Mouse (Mus musculus): ENCODE results near the gene Usp10. TPM values are rescaled to one million over a fixed set of nuclear protein-coding genes. Genes with fewer than 3 reads are reported as not detected.

Usp10 gene
- polyA plus RNA-seq, 1 experiment from 2014 or later = 130 TPM

- Histone ChIP-seq H3K36me3 (ENCODE audit: control insufficient read depth, insufficient read depth, low read length) (no peaks in the 10 kb centered on the region), H3K27me3 (ENCODE audit: control insufficient read depth, insufficient read depth, low read length) (no peaks in the 10 kb centered on the region), H3K9ac (ENCODE audit: low read depth, low read length) (no peak overlapping the region), H3K4me2 (replicated peaks; ENCODE audit: low read depth, low read length) (no peak overlapping the region), H3K9me3 (ENCODE audit: control insufficient read depth, low read length) (no peaks in the 10 kb centered on the region), H3K4me1 (replicated peaks; ENCODE audit: control insufficient read depth, insufficient read depth, low read length) (no peaks in the 10 kb centered on the region), H3K27ac (ENCODE audit: low read depth, low read length) (no peak overlapping the region), H3K4me3 (ENCODE audit: low read depth, low read length) (no peak overlapping the region)
- 69% methylated on average over 9 of the region's 9 CpGs for WGBS
- DNase-seq (ENCODE audit: low spot score) = no peak
- no peak for ATAC-seq (ENCODE audit: low FRiP score)
Observed at GRCm38 (mm10) chr8:120002348-120002747, 92.2 kb downstream of the Usp10 start.

GRCm38 (mm10) chr8:120004154-120004702, 94.1 kb downstream of the Usp10 start:
- Histone ChIP-seq H3K36me3 (ENCODE audit: control insufficient read depth, insufficient read depth, low read length) (no peaks in the 10 kb centered on the region), H3K4me1 (replicated peaks; ENCODE audit: control insufficient read depth, insufficient read depth, low read length) (no peaks in the 10 kb centered on the region), H3K4me2 (replicated peaks; ENCODE audit: low read depth, low read length) (no peak overlapping the region), H3K4me3 (ENCODE audit: low read depth, low read length) (no peak overlapping the region), H3K27ac (ENCODE audit: low read depth, low read length) (no peak overlapping the region), H3K9me3 (ENCODE audit: control insufficient read depth, low read length) (no peaks in the 10 kb centered on the region), H3K9ac (ENCODE audit: low read depth, low read length) (no peak overlapping the region), H3K27me3 (ENCODE audit: control insufficient read depth, insufficient read depth, low read length) (no peaks in the 10 kb centered on the region)
- DNase-seq (ENCODE audit: low spot score) = peak; percentile 40
- WGBS = 47% methylated on average over 13 of the region's 14 CpGs
- peak; percentile 33; the same call in 1 of the 2 replicates for ATAC-seq (ENCODE audit: low FRiP score)

- no peak for ATAC-seq (ENCODE audit: low FRiP score)
- Histone ChIP-seq H3K27ac (ENCODE audit: low read depth, low read length) (no peak overlapping the region), H3K4me2 (replicated peaks; ENCODE audit: low read depth, low read length) (no peak overlapping the region)
Observed at GRCm38 (mm10) chr8:120004705-120005381, 94.7 kb downstream of the Usp10 start.

GRCm38 (mm10) chr8:120006645-120007160, 96.5 kb downstream of the Usp10 start:
- Histone ChIP-seq H3K9me3 (ENCODE audit: control insufficient read depth, low read length) (no peaks in the 10 kb centered on the region), H3K4me3 (ENCODE audit: low read depth, low read length) (no peak overlapping the region), H3K27ac (ENCODE audit: low read depth, low read length) (no peak overlapping the region), H3K27me3 (ENCODE audit: control insufficient read depth, insufficient read depth, low read length) (no peaks in the 10 kb centered on the region), H3K4me1 (replicated peaks; ENCODE audit: control insufficient read depth, insufficient read depth, low read length) (no peaks in the 10 kb centered on the region), H3K9ac (ENCODE audit: low read depth, low read length) (no peak overlapping the region), H3K36me3 (ENCODE audit: control insufficient read depth, insufficient read depth, low read length) (no peaks in the 10 kb centered on the region), H3K4me2 (replicated peaks; ENCODE audit: low read depth, low read length) (no peak overlapping the region)
- WGBS = 36% methylated on average over 9 of the region's 9 CpGs
- DNase-seq (ENCODE audit: low spot score) (peak; percentile 57), ATAC-seq (ENCODE audit: low FRiP score) (peak; percentile 35; the same call in 1 of the 2 replicates)

More at GRCm38 (mm10) chr8:120004705-120005381, 94.7 kb downstream of the Usp10 start:
- no peaks in the 10 kb centered on the region for H3K4me1 ChIP-seq (replicated peaks; ENCODE audit: control insufficient read depth, insufficient read depth, low read length)
- no peak overlapping the region for H3K9ac ChIP-seq (ENCODE audit: low read depth, low read length)
- no peak overlapping the region for H3K4me3 ChIP-seq (ENCODE audit: low read depth, low read length)
- H3K9me3 ChIP-seq (ENCODE audit: control insufficient read depth, low read length) = no peaks in the 10 kb centered on the region
- no peaks in the 10 kb centered on the region for H3K36me3 ChIP-seq (ENCODE audit: control insufficient read depth, insufficient read depth, low read length)
- no peaks in the 10 kb centered on the region for H3K27me3 ChIP-seq (ENCODE audit: control insufficient read depth, insufficient read depth, low read length)
- WGBS = 57% methylated on average over 2 of the region's 2 CpGs
- DNase-seq (ENCODE audit: low spot score) = no peak

Other genes with a start within 250 kb of the Usp10 start
- gene Wfdc1, start 244.0 kb upstream of the Usp10 start, polyA plus RNA-seq (2014; fragmentation: Nextera tagmentation; extraction: Ambion mirVana) = 3.6 and 4.6 TPM in 2 replicates
- 0.40 and 0.96 TPM in 2 replicates for gene Atp2c2, start 210.4 kb upstream of the Usp10 start, polyA plus RNA-seq (2014; fragmentation: Nextera tagmentation; extraction: Ambion mirVana)
- gene Tldc1, start 131.9 kb upstream of the Usp10 start, polyA plus RNA-seq (2014; fragmentation: Nextera tagmentation; extraction: Ambion mirVana) = 7.8 and 8.5 TPM in 2 replicates
- 458 and 496 TPM in 2 replicates for gene Cotl1, start 69.8 kb upstream of the Usp10 start, polyA plus RNA-seq (2014; fragmentation: Nextera tagmentation; extraction: Ambion mirVana)
- gene Klhl36, start 48.1 kb upstream of the Usp10 start, polyA plus RNA-seq (2014; fragmentation: Nextera tagmentation; extraction: Ambion mirVana) = 9.2 and 9.3 TPM in 2 replicates
- 11.8 and 11.9 TPM in 2 replicates for gene Gm20388, start 481 bp downstream of the Usp10 start, polyA plus RNA-seq (2014; fragmentation: Nextera tagmentation; extraction: Ambion mirVana)
- gene Crispld2, start 82.1 kb downstream of the Usp10 start, polyA plus RNA-seq (2014; fragmentation: Nextera tagmentation; extraction: Ambion mirVana) = 2.1 and 2.6 TPM in 2 replicates
- gene Zdhhc7, start 191.1 kb downstream of the Usp10 start, polyA plus RNA-seq (2014; fragmentation: Nextera tagmentation; extraction: Ambion mirVana) = 24.6 and 25.2 TPM in 2 replicates
- 9.8 and 11.2 TPM in 2 replicates for gene 6430548M08Rik, start 203.8 kb downstream of the Usp10 start, polyA plus RNA-seq (2014; fragmentation: Nextera tagmentation; extraction: Ambion mirVana)

Measured in hindbrain, embryonic 11.5 days (tissue).